Mouse (Mus musculus): ENCODE measurements around the gene Rev1. TPM values are rescaled to one million over a fixed set of nuclear protein-coding genes. Genes with fewer than 3 reads are reported as not detected.

Rev1 gene
- total and polyA plus RNA-seq, 2 experiments = 6.9 to 20.1 TPM

- Histone ChIP-seq H3K36me3 (ENCODE audit: control insufficient read depth, insufficient read depth, low read length) (no peaks in the 10 kb centered on the region), H3K27ac (replicated peaks; ENCODE audit: insufficient read depth, low read depth, low read length) (no peak overlapping the region), H3K79me2 (ENCODE audit: control insufficient read depth, insufficient read depth, low read length) (peaks cover 35% of the 10 kb centered on the region; the same call in 1 of the 2 replicates), H3K27me3 (ENCODE audit: control insufficient read depth, insufficient read depth, low read length) (no peaks in the 10 kb centered on the region), H3K4me1 (ENCODE audit: control insufficient read depth, insufficient read depth, low read length) (peaks cover 4% of the 10 kb centered on the region), H3K9ac (ENCODE audit: low read depth, low read length) (no peak overlapping the region), H3K4me3 (ENCODE audit: insufficient read depth, low read depth, low read length) (no peak overlapping the region)
- 75% methylated on average over 6 of the region's 6 CpGs for WGBS
- TF ChIP-seq POLR2A (IDR thresholded peaks at IDR 0.05; ENCODE audit: extremely low read depth, insufficient read depth, low read length) (no peak), CTCF (IDR thresholded peaks at IDR 0.05; ENCODE audit: low read depth, low read length) (no peak)
- DNase-seq (ENCODE audit: extremely low read depth, low read depth, low spot score) = no peak
These were observed 118.0 kb downstream of the Rev1 start for GRCm38 (mm10) chr1:38011647-38012046.

- 18% methylated on average over 3 of the region's 3 CpGs for WGBS
- H3K27me3 ChIP-seq (ENCODE audit: control insufficient read depth, insufficient read depth, low read length) = no peaks in the 10 kb centered on the region
- peaks cover 41% of the 10 kb centered on the region; the same call in 1 of the 2 replicates for H3K79me2 ChIP-seq (ENCODE audit: control insufficient read depth, insufficient read depth, low read length)
- no peak overlapping the region for H3K4me3 ChIP-seq (ENCODE audit: insufficient read depth, low read depth, low read length)
- no peaks in the 10 kb centered on the region for H3K36me3 ChIP-seq (ENCODE audit: control insufficient read depth, insufficient read depth, low read length)
- H3K4me1 ChIP-seq (ENCODE audit: control insufficient read depth, insufficient read depth, low read length) = peaks cover 9% of the 10 kb centered on the region
- no peak overlapping the region for H3K9ac ChIP-seq (ENCODE audit: low read depth, low read length)
- TF ChIP-seq POLR2A (IDR thresholded peaks at IDR 0.05; ENCODE audit: extremely low read depth, insufficient read depth, low read length) (no peak), CTCF (IDR thresholded peaks at IDR 0.05; ENCODE audit: low read depth, low read length) (no peak)
- H3K27ac ChIP-seq (replicated peaks; ENCODE audit: insufficient read depth, low read depth, low read length) = no peak overlapping the region
- peak; percentile 85 for DNase-seq (ENCODE audit: extremely low read depth, low read depth, low spot score)
These were observed 122.9 kb downstream of the Rev1 start for GRCm38 (mm10) chr1:38006741-38007140.

GRCm38 (mm10) chr1:38003046-38003445 lies 126.6 kb downstream of the Rev1 start:
- no peak overlapping the region for H3K27ac ChIP-seq (replicated peaks; ENCODE audit: insufficient read depth, low read depth, low read length)
- H3K27me3 ChIP-seq (ENCODE audit: control insufficient read depth, insufficient read depth, low read length) = no peaks in the 10 kb centered on the region
- no peaks in the 10 kb centered on the region for H3K36me3 ChIP-seq (ENCODE audit: control insufficient read depth, insufficient read depth, low read length)
- no peak for DNase-seq (ENCODE audit: extremely low read depth, low read depth, low spot score)
- H3K4me3 ChIP-seq (ENCODE audit: insufficient read depth, low read depth, low read length) = no peak overlapping the region
- 51% methylated on average over 3 of the region's 3 CpGs for WGBS
- H3K79me2 ChIP-seq (ENCODE audit: control insufficient read depth, insufficient read depth, low read length) = peaks cover 35% of the 10 kb centered on the region; the same call in 1 of the 2 replicates
- peaks cover 11% of the 10 kb centered on the region for H3K4me1 ChIP-seq (ENCODE audit: control insufficient read depth, insufficient read depth, low read length)
- H3K9ac ChIP-seq (ENCODE audit: low read depth, low read length) = no peak overlapping the region
- TF ChIP-seq POLR2A (IDR thresholded peaks at IDR 0.05; ENCODE audit: extremely low read depth, insufficient read depth, low read length) (no peak), CTCF (IDR thresholded peaks at IDR 0.05; ENCODE audit: low read depth, low read length) (no peak)

Other genes with a start within 250 kb of the Rev1 start
- 8.6 and 10.7 TPM in 2 replicates for gene Mitd1, start 239.4 kb downstream of the Rev1 start, total RNA-seq (2014; rRNA removed)
- gene Mitd1, start 239.4 kb downstream of the Rev1 start, polyA plus RNA-seq (2012; rRNA removed) = 3.5 and 4.6 TPM in 2 replicates
- 83.6 and 111 TPM in 2 replicates for gene Mrpl30, start 239.3 kb downstream of the Rev1 start, total RNA-seq (2014; rRNA removed)
- 46.4 and 65.0 TPM in 2 replicates for gene Mrpl30, start 239.3 kb downstream of the Rev1 start, polyA plus RNA-seq (2012; rRNA removed)
- gene Lyg2, start 213.3 kb downstream of the Rev1 start, total RNA-seq (2014; rRNA removed) = not detected in 2 replicates
- gene Lyg2, start 213.3 kb downstream of the Rev1 start, polyA plus RNA-seq (2012; rRNA removed) = not detected in 2 replicates
- gene Lyg1, start 172.0 kb downstream of the Rev1 start, total RNA-seq (2014; rRNA removed) = not detected in 2 replicates
- gene Lyg1, start 172.0 kb downstream of the Rev1 start, polyA plus RNA-seq (2012; rRNA removed) = not detected in 2 replicates
- gene Txndc9, start 131.9 kb downstream of the Rev1 start, total RNA-seq (2014; rRNA removed) = 22.7 and 33.8 TPM in 2 replicates
- gene Txndc9, start 131.9 kb downstream of the Rev1 start, polyA plus RNA-seq (2012; rRNA removed) = 4.9 and 6.7 TPM in 2 replicates
- 17.1 and 18.9 TPM in 2 replicates for gene Eif5b, start 131.8 kb downstream of the Rev1 start, total RNA-seq (2014; rRNA removed)
- gene Eif5b, start 131.8 kb downstream of the Rev1 start, polyA plus RNA-seq (2012; rRNA removed) = 3.4 and 4.1 TPM in 2 replicates